Mouse (Mus musculus) A20 (cell line): Measurements from ENCODE around the gene Rbm20.
"Not testable (repeated sequence)": the region's sequence is repeated elsewhere in the genome, so short reads cannot be mapped to it uniquely, and the experiment has no call there.

ENCODE experiments used
- DNase-seq: peaks from one replicate; pipeline ENCODE4 v3.0.0-alpha.2; 2011; ENCODE audit warnings: low read depth, low spot score

The Rbm20 gene

GRCm38 (mm10) chr19:53791751-53792720, 114.9 kb downstream of the Rbm20 start:
- peak; percentile 7 for DNase-seq

- no peak for DNase-seq
Measured at GRCm38 (mm10) chr19:53792976-53793897, 116.1 kb downstream of the Rbm20 start.

DNA sequence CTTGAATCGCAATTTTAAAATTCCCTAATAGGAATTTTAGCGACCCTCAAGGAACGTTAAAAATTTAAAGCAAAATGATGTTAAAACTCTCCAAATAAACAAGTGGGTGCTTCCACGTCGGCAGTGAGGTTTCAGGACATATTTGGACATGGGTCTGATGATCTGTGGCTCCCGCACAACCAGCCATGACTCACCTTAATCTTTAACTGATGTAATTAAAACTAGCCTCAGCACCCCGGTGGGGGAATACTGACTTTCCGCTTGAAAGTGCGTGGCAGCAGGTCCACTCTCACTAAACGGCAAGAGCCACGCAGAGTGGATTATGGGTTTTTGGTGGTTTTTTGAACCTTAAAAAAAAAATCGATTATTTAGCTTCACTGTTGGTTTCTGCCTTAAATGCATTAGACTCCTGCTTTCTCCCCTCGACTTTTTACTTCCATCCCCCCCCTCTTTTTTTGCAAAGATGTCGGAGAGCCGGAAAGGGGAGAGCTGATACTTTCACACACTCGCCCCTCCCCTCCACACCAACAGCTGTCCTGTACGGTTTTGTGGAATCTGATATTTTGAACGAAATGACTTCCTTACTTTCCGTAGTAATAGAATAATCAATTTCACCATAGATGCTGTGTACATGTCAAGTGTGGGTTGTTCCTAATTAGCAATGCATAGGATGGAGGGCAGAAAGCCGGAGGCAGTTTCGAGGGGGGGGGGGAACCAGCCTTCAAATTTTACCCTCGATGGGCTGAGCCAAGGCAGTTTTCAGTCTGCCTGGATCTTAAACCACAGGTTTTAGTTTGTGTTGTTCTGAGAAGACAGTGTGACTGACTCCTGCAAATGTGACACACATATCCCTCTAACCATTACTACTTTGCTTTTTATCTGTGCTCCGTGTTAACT, 117.1 kb downstream of the Rbm20 start:
- no peak for DNase-seq

GRCm38 (mm10) chr19:53794996-53795395, 117.9 kb downstream of the Rbm20 start:
- DNase-seq = no peak

- no peak for DNase-seq
Measured at GRCm38 (mm10) chr19:53796020-53796419, 118.9 kb downstream of the Rbm20 start.

- no peak for DNase-seq
Measured at GRCm38 (mm10) chr19:53797770-53798169, 120.7 kb downstream of the Rbm20 start.

DNA sequence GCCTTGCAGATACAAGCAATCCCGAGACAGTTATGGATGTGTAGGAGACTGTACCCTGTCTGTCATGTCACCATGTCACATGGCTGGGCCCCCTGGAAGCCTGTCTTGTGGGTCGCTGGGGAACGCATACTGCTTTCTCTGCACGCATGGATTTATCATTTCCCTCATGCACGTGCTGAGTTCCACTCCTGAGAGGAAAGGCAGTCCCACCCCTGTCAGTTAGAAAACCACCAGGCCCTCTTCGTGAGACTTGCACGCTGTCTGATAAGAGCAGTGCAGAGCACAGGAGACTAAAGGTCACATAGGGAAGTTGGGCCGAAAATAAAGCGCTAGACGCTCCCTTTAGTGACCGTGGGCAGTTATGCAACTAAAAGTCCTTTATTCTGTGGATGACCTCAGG, 122.8 kb downstream of the Rbm20 start:
- DNase-seq = no peak

DNA sequence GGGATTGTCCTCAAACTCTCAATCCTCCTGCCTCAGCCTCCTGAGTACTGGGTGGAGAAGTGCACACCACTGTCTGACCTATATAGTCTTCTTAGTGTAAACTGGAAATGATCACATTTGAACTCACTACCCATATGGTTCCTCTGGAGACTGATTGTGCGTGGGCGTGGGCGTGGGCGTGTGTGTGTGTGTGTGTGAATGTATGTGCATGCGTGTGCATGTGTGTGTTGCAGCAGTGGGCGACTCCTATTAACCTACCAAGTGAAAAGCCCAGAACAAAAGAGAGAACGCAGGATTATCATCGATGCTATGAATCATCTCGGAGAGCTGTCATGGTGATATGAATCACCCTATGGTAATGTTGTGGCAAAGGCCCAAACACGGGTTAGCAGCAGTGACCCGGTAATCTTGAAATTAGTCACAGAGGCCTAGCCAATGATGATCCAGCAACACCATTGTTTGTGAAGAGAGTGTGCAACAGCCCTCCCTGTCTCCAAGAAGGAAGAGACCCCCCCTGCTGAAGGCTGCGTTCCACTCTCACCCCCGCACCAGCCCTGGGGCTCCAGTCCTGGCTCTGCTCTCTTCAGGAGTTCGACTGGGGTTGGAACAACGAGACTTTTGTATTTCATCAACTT, 123.4 kb downstream of the Rbm20 start:
- DNase-seq = no peak

- DNase-seq = no peak
Measured at GRCm38 (mm10) chr19:53801380-53801779, 124.3 kb downstream of the Rbm20 start.

- no peak for DNase-seq
Measured at GRCm38 (mm10) chr19:53801789-53802683, 124.9 kb downstream of the Rbm20 start.

GRCm38 (mm10) chr19:53803954-53804353, 126.8 kb downstream of the Rbm20 start:
- DNase-seq = no peak

DNA sequence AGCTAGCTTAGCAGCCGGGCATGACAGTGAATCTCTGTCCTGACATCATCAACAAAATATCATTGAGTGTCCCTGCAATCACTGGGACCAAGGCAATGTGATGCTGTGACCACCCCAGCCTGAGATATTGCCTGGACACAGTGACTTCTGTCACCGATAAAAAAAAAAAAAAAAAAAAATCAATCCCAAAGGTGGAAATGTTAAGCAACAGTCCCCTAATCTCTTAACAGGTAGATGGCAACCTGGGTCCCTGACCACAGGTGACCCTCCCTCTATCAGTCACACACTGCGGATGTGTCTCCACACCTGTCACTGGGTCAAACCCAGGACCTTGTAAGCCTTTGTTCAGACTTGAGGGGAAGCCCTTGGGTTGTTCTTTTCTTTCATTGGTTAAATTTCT, 128.0 kb downstream of the Rbm20 start:
- no peak for DNase-seq

GRCm38 (mm10) chr19:53806126-53806525, 129.0 kb downstream of the Rbm20 start:
- DNase-seq = no peak

- DNase-seq = not testable (repeated sequence)
Measured at GRCm38 (mm10) chr19:53806526-53807275, 129.6 kb downstream of the Rbm20 start.

GRCm38 (mm10) chr19:53807276-53807801, 130.2 kb downstream of the Rbm20 start:
- peak; percentile 5 for DNase-seq

GRCm38 (mm10) chr19:53808041-53808777, 131.1 kb downstream of the Rbm20 start:
- no peak for DNase-seq

DNA sequence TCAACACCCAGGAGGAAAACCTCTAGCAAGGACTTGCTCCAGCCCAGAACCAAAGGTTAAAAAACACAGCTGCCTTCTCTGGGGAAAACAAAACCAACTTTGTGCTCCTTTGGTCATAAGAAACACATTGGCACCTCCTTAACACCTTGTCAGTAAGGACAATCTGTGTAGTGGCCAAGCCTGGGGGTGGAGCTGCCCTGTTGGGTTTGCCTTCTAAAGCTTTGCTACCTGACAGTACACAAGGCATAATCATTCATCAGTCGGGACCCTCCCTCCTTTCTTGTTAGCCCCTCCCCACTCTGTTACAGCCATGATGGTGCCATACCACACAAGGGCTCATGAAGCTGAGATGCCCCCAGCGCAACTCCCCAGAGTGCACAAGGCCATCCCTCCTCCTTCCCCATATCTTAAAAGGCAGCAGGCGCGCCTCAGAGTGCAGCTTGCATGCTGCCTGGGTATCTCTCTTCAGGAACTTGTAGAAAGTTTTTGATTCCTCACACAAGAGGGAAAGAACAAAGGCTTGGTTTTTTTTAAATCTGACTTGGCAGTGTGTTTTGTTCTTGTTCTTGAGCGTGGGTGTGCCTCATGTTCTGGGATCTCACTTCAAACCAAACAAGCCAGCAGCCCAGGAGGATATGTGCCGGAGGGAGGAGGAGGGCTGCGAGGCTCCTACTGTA, 132.2 kb downstream of the Rbm20 start:
- no peak for DNase-seq
